Mouse (Mus musculus): ENCODE data around the gene Npdc1. TPM values are rescaled to one million over a fixed set of nuclear protein-coding genes. Genes with fewer than 3 reads are reported as not detected.

Npdc1 gene
- polyA plus RNA-seq, 1 experiment = 107 TPM

GRCm38 (mm10) chr2:25364761-25365090 lies 34.4 kb upstream of the Npdc1 start:
- no peak for TF ChIP-seq POLR2A (IDR thresholded peaks at IDR 0.05; ENCODE audit: low read depth, low read length)
- no peak for TF ChIP-seq CTCF (IDR thresholded peaks at IDR 0.05; ENCODE audit: borderline replicate concordance, insufficient read depth, low read length)
- H3K4me3 ChIP-seq (ENCODE audit: insufficient read depth, low read length) = peak overlapping the region; percentile 90
- H3K27ac ChIP-seq (ENCODE audit: insufficient read depth, low read length) = no peak overlapping the region
- H3K4me1 ChIP-seq (ENCODE audit: control insufficient read depth, insufficient read depth, low read length) = 0 out of 2 replicates have a peak, but pooled peaks cover 9% of the 10 kb centered on the region

DNA sequence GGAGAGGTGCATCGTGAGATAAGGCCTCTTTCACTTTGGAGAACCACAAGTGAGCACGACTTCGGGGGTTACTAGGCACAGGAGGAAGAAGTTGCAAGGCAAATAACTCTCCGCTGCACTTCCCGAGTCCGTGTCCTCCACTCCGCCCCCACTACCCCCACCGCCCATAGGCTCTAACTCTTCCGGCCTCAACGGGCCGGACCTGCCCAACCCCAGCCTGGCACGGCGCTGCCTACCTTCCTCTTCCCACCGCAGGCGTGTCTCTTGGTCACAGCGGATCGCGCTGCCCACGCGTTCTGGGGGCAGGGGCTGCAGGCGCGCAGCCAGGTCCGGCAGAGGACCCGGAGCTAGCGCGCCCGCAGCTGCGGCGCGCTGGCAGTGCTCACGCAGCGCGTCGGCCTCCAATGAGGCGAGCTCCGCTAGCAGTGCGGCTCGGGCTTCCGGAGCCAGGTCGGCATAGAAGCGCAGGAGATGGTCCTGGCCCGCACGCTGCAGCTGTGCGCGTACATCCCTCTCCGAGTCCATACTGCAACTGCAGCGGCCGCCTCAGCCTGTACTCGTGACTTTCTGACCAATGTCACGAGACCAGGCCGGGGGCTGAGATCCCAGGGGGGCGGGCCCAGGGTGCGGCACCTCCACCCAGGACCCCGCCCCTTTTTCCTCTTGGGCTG lies 33.9 kb upstream of the Npdc1 start, which contains the start of gene Uap1l1:
Gene Uap1l1 (minus strand): TSS at position 592 of the 671 bp plus-strand sequence.
- Histone ChIP-seq H3K4me3 (ENCODE audit: insufficient read depth, low read length) (peak within 1 kb of the TSS; percentile 90), H3K27ac (ENCODE audit: insufficient read depth, low read length) (peak within 1 kb of the TSS; percentile 29), H3K4me1 (ENCODE audit: control insufficient read depth, insufficient read depth, low read length) (0 out of 2 replicates have a peak, but pooled peaks cover 9% of the 10 kb centered on the region)
- peak; percentile 96 for TF ChIP-seq POLR2A (IDR thresholded peaks at IDR 0.05; ENCODE audit: low read depth, low read length)
- TF ChIP-seq CTCF (IDR thresholded peaks at IDR 0.05; ENCODE audit: borderline replicate concordance, insufficient read depth, low read length) = no peak

DNA sequence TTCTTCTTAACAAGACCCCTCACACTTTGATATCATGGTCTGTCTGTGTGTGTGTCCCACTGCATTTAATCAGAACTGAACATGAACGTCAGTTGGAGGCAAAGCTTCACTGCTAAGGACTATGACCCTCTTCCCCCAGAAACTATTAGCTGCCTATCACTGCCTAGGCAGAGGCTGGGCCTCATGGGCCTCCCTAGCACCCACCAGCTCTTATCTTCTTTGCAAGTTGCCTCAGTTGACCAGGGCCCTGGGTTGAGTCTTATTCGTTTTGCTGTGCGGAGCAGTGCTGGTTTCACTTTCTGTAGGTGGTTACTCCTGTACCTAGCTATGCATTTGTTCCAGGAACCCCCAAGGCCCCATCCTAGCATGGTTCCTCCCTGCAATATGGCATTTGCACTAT lies 29.2 kb upstream of the Npdc1 start:
- TF ChIP-seq POLR2A (IDR thresholded peaks at IDR 0.05; ENCODE audit: low read depth, low read length) (no peak), CTCF (IDR thresholded peaks at IDR 0.05; ENCODE audit: borderline replicate concordance, insufficient read depth, low read length) (no peak)
- Histone ChIP-seq H3K4me1 (ENCODE audit: control insufficient read depth, insufficient read depth, low read length) (no peaks in the 10 kb centered on the region), H3K4me3 (ENCODE audit: insufficient read depth, low read length) (no peak overlapping the region), H3K27ac (ENCODE audit: insufficient read depth, low read length) (no peak overlapping the region)

DNA sequence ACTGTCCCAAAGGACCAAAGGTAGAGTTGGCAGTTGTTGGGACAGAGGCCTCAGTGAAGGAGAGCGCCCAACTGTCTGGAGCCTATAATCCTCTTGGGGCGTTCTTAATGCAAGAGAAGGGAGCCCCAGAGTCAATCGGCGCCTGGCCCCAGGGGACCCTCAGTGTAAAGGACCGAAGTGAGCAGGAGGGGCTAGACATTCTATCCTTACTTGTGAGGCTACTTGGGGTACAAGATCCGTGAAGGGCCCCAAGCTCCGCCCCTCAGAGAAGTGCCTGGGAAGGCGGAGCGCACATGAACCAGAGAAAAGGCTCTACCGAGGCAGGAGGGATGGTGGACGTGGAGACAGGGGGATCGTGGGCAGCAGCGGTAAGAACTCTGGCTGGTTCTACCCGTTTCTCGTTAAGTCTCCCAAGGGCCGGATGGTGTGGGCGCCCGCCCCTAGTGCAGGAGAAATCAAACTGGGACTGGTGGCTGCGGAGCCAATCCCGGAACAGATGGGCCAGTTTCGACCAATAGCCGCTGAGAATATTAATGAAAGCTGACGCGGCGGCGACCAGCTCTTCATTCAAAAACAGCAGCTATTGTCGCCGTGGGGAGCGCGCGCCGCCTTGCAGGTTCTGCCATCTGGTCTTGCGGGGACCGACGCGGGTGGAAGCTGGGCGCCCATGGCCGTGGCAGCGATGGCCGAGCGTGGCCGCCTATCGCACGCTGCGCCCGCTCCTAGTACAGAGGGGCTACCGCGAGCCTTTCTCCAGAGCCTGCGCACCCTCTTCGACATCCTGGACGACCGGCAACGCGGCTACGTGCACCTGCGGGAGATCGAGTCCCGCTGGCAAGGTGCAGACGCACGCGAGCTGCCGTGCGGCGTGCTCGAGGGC lies 27.1 kb upstream of the Npdc1 start, which contains the start of gene Sapcd2:
Gene Sapcd2 (plus strand): TSS at position 558 of the 880 bp plus-strand sequence.
- Histone ChIP-seq H3K4me1 (ENCODE audit: control insufficient read depth, insufficient read depth, low read length) (no peaks in the 10 kb centered on the region), H3K4me3 (ENCODE audit: insufficient read depth, low read length) (peak within 1 kb of the TSS; percentile 73), H3K27ac (ENCODE audit: insufficient read depth, low read length) (peak within 1 kb of the TSS; percentile 10)
- no peak for TF ChIP-seq CTCF (IDR thresholded peaks at IDR 0.05; ENCODE audit: borderline replicate concordance, insufficient read depth, low read length)
- TF ChIP-seq POLR2A (IDR thresholded peaks at IDR 0.05; ENCODE audit: low read depth, low read length) = peak; percentile 77

- Histone ChIP-seq H3K27ac (ENCODE audit: insufficient read depth, low read length) (no peak overlapping the region), H3K4me1 (ENCODE audit: control insufficient read depth, insufficient read depth, low read length) (no peaks in the 10 kb centered on the region), H3K4me3 (ENCODE audit: insufficient read depth, low read length) (peak overlapping the region; percentile 73)
- TF ChIP-seq CTCF (IDR thresholded peaks at IDR 0.05; ENCODE audit: borderline replicate concordance, insufficient read depth, low read length) = no peak
- no peak for TF ChIP-seq POLR2A (IDR thresholded peaks at IDR 0.05; ENCODE audit: low read depth, low read length)
Observed at GRCm38 (mm10) chr2:25372644-25373391, 26.3 kb upstream of the Npdc1 start.

DNA sequence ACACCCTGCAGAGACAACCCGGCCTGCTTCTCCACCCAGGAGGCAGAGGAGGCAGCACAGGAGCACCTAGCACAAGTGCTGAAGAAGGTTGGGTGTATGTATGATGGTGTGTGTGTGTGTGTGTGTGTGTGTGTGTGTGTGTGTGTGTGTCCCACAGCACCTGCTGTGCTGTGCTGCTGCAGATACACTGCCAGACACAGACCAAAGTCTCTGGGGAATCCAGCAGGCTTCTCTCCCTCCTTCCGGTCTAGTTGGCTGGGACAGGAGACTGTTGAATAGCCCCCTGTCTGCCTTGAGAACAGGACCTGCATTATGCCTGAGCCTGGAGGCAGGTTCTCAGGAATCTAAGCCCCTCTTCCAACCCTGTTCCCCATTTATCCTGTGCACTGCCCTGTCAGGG lies 25.7 kb upstream of the Npdc1 start:
- Histone ChIP-seq H3K4me3 (ENCODE audit: insufficient read depth, low read length) (peak overlapping the region; percentile 73), H3K27ac (ENCODE audit: insufficient read depth, low read length) (no peak overlapping the region), H3K4me1 (ENCODE audit: control insufficient read depth, insufficient read depth, low read length) (no peaks in the 10 kb centered on the region)
- TF ChIP-seq CTCF (IDR thresholded peaks at IDR 0.05; ENCODE audit: borderline replicate concordance, insufficient read depth, low read length) (no peak), POLR2A (IDR thresholded peaks at IDR 0.05; ENCODE audit: low read depth, low read length) (no peak)

- H3K4me3 ChIP-seq (ENCODE audit: insufficient read depth, low read length) = no peak overlapping the region
- H3K27ac ChIP-seq (ENCODE audit: insufficient read depth, low read length) = no peak overlapping the region
- TF ChIP-seq POLR2A (IDR thresholded peaks at IDR 0.05; ENCODE audit: low read depth, low read length) = no peak
- TF ChIP-seq CTCF (IDR thresholded peaks at IDR 0.05; ENCODE audit: borderline replicate concordance, insufficient read depth, low read length) = peak; percentile 10; the same call in 1 of the 2 replicates
- H3K4me1 ChIP-seq (ENCODE audit: control insufficient read depth, insufficient read depth, low read length) = no peaks in the 10 kb centered on the region
Observed at GRCm38 (mm10) chr2:25376589-25376988, 22.6 kb upstream of the Npdc1 start.

DNA sequence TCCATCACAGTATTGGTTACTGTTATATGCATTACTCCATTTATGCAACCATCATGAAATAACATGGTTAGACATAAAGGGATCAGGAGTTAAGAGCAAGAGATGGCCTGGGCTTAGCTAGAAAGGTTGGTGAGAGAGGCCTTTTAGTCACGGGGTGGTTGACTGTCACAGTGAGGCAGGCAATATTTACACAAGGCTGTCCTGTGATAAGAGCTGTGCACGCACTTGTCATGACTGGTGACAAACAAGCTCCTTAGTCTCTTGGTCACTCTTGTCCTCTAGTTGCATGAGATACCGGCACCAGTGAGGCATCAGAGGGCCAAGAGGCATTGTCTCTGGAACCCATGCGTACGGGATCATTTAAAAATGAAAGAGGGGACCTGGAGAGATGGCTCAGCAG lies 14.7 kb upstream of the Npdc1 start:
- no peak overlapping the region for H3K27ac ChIP-seq (ENCODE audit: insufficient read depth, low read length)
- no peaks in the 10 kb centered on the region for H3K4me1 ChIP-seq (ENCODE audit: control insufficient read depth, insufficient read depth, low read length)
- TF ChIP-seq CTCF (IDR thresholded peaks at IDR 0.05; ENCODE audit: borderline replicate concordance, insufficient read depth, low read length) (no peak), POLR2A (IDR thresholded peaks at IDR 0.05; ENCODE audit: low read depth, low read length) (no peak)
- H3K4me3 ChIP-seq (ENCODE audit: insufficient read depth, low read length) = no peak overlapping the region

DNA sequence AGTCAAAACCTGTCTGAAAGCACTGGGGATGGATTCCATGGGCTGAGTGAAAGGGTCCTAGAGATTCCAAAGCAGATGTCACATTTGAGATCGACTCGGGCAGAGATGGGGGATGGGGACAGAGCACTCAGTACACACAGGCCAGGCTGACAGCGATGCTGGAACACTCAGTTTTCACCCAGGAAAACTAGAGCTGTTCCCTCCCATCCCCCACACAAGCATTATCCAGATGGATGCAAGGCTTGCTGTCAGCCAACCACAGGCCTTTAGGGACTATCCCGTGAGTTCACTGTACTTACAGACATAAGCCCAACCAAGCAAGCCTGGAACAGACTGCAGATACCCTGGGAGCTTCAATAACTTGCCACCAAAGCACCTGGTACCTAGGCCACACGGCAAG lies 7.9 kb upstream of the Npdc1 start:
- Histone ChIP-seq H3K27ac (ENCODE audit: insufficient read depth, low read length) (no peak overlapping the region), H3K4me3 (ENCODE audit: insufficient read depth, low read length) (no peak overlapping the region), H3K4me1 (ENCODE audit: control insufficient read depth, insufficient read depth, low read length) (peaks cover 9% of the 10 kb centered on the region)
- TF ChIP-seq POLR2A (IDR thresholded peaks at IDR 0.05; ENCODE audit: low read depth, low read length) (no peak), CTCF (IDR thresholded peaks at IDR 0.05; ENCODE audit: borderline replicate concordance, insufficient read depth, low read length) (no peak)

All from embryonic fibroblast, embryonic 13.5 days (primary cell).